Mouse (Mus musculus): ENCODE measurements around the gene Trpm2. TPM values are rescaled to one million over a fixed set of nuclear protein-coding genes. Genes with fewer than 3 reads are reported as not detected.
"Not testable (repeated sequence)": the region's sequence is repeated elsewhere in the genome, so short reads cannot be mapped to it uniquely, and the experiment has no call there.

Gene Trpm2
- polyA plus RNA-seq (2015; fragmentation: Nextera tagmentation; extraction: Ambion mirVana): 0.34 and 2.5 TPM in 2 replicates

GRCm38 (mm10) chr10:77970481-77970880 lies at the start of gene Trpm2:
Gene Trpm2, minus strand, starts transcription at chr10:77970563.
- 70% methylated on average over 6 of the region's 6 CpGs for WGBS

GRCm38 (mm10) chr10:78019984-78020383 lies 49.6 kb upstream of the Trpm2 start:
- H3K36me3 ChIP-seq; H3K27me3 ChIP-seq; H3K9me3 ChIP-seq (replicated peaks); H3K27ac ChIP-seq; H3K9ac ChIP-seq; H3K4me3 ChIP-seq; H3K4me1 ChIP-seq (replicated peaks); ATAC-seq (replicated peaks; ENCODE audit: insufficient number of reproducible peaks, insufficient read depth, low FRiP score, low read depth); H3K4me2 ChIP-seq: not testable (repeated sequence)
- 95% methylated on average over 7 of the region's 11 CpGs for WGBS

More at GRCm38 (mm10) chr10:77970481-77970880, at the start of gene Trpm2:
- no peak within 1 kb of the TSS for H3K9ac ChIP-seq
- H3K9me3 ChIP-seq (replicated peaks): no peaks in the 10 kb centered on the region
- peaks cover 41% of the 10 kb centered on the region for H3K27me3 ChIP-seq
- H3K4me3 ChIP-seq: peak within 1 kb of the TSS; percentile 33
- peak within 1 kb of the TSS; percentile 58 for H3K4me2 ChIP-seq
- H3K36me3 ChIP-seq: no peaks in the 10 kb centered on the region
- no peak for ATAC-seq (replicated peaks; ENCODE audit: insufficient number of reproducible peaks, insufficient read depth, low FRiP score, low read depth)
- peaks cover 8% of the 10 kb centered on the region for H3K4me1 ChIP-seq (replicated peaks)
- no peak within 1 kb of the TSS for H3K27ac ChIP-seq

DNA sequence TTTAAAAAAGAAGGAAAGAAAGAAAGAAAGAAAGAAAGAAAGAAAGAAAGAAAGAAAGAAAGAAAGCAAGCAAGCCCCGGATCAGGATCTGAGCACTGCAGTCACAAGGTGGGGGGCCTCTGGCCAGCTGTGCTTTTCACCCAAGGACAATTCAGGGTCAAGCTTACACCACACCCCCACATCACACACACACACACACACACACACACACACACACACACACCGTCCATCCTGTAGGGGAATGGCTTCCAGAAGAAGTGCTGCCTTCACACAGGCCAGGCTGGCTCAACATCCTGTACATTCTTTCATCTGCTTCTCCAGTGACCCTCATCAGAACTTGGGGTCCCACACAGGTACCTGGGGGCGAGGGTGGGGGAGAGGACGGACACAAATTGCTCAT lies 48.9 kb upstream of the Trpm2 start:
- H3K36me3 ChIP-seq: no peaks in the 10 kb centered on the region
- H3K9ac ChIP-seq: 0 out of 2 replicates have a peak overlapping the region, but pooled peaks have one; percentile 1
- no peak overlapping the region for H3K27ac ChIP-seq
- H3K27me3 ChIP-seq: no peaks in the 10 kb centered on the region
- 78% methylated on average over 4 of the region's 4 CpGs for WGBS
- H3K4me2 ChIP-seq: peak overlapping the region; percentile 64
- 0 out of 2 replicates have a peak, but pooled peaks have one; percentile 55 for ATAC-seq (replicated peaks; ENCODE audit: insufficient number of reproducible peaks, insufficient read depth, low FRiP score, low read depth)
- H3K4me1 ChIP-seq (replicated peaks): peaks cover 4% of the 10 kb centered on the region; the same call in 1 of the 2 replicates
- H3K9me3 ChIP-seq (replicated peaks): no peaks in the 10 kb centered on the region
- no peak overlapping the region; the same call in 1 of the 2 replicates for H3K4me3 ChIP-seq

DNA sequence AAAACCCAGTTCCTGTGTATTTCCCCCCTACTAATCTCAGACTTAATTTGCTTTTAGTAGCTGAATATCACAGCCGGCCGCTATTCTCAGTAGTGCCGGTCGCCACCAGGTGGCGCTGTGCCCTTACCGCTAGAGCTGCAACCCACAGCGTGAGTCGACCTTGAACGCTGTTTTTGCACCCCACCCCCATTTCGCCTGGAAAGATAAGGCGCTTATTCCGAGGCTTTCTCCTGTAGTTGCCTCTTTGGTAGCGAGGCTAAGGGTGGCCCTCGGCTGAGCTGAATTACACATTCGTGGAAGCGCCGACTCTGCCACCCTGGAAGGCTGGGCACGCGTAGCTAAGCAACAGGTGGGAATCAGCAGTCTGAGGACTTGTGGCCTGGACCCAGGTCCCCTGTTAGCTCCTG lies 48.4 kb upstream of the Trpm2 start:
- ATAC-seq (replicated peaks; ENCODE audit: insufficient number of reproducible peaks, insufficient read depth, low FRiP score, low read depth): peak; percentile 86
- Histone ChIP-seq H3K4me3 (peak overlapping the region; percentile 37), H3K9me3 (replicated peaks) (no peaks in the 10 kb centered on the region), H3K9ac (peak overlapping the region; percentile 49), H3K27me3 (no peaks in the 10 kb centered on the region), H3K36me3 (no peaks in the 10 kb centered on the region), H3K4me2 (peak overlapping the region; percentile 64), H3K27ac (peak overlapping the region; percentile 78), H3K4me1 (replicated peaks) (peaks cover 4% of the 10 kb centered on the region; the same call in 1 of the 2 replicates)
- WGBS: 12% methylated on average over 19 of the region's 19 CpGs

DNA sequence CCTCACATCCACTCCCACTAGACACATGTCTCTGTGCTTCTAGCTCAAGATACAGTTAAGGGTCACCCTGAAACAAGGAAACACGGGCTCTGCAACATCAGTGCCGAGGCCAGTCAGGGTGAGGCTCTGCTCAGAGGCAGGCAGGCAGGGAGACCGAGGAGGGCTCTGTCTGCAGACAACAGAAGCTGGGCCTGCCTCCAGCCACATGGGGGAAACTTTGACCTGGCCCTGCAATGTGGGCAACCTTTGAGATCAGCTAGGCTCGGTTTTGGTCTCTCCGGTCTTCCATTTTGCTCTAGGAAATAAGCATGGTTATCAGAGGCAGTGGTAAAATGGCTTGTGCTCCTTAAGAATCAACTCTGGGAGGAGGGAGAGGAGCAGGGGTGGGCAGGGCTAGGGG lies 46.0 kb upstream of the Trpm2 start:
- WGBS: 45% methylated on average over 5 of the region's 5 CpGs
- no peak overlapping the region for H3K4me2 ChIP-seq
- H3K4me1 ChIP-seq (replicated peaks): peaks cover 4% of the 10 kb centered on the region; the same call in 1 of the 2 replicates
- H3K9me3 ChIP-seq (replicated peaks): no peaks in the 10 kb centered on the region
- H3K27me3 ChIP-seq: no peaks in the 10 kb centered on the region
- no peak for ATAC-seq (replicated peaks; ENCODE audit: insufficient number of reproducible peaks, insufficient read depth, low FRiP score, low read depth)
- no peak overlapping the region for H3K9ac ChIP-seq
- no peaks in the 10 kb centered on the region for H3K36me3 ChIP-seq
- H3K27ac ChIP-seq: peak overlapping the region; percentile 20; the same call in 1 of the 2 replicates
- H3K4me3 ChIP-seq: no peak overlapping the region

DNA sequence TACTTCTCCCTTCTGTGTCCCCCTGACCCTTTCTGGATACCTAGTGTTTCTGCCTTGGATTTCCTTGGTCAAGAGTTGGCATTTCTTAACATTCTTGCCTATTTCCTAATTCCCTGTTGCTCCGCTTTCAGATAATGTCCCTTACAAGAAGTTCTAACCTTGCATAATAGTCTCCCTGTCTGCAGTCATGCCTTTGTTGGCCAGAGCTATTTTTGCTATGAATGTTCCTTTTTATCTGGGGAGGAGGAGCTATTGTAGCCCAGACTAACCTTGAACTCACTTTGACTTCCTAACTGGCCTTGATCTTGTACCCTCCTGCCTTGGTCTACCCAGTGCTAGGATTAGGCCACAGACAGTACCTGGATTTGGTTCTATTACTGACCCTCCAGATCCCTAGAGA lies 45.1 kb upstream of the Trpm2 start:
- Histone ChIP-seq H3K9me3 (replicated peaks) (no peaks in the 10 kb centered on the region), H3K4me3 (no peak overlapping the region), H3K36me3 (no peaks in the 10 kb centered on the region), H3K4me1 (replicated peaks) (peaks cover 7% of the 10 kb centered on the region), H3K9ac (no peak overlapping the region), H3K27ac (peak overlapping the region; percentile 73), H3K27me3 (no peaks in the 10 kb centered on the region), H3K4me2 (no peak overlapping the region)
- 70% methylated on average over 1 of the region's 1 CpGs for WGBS
- peak; percentile 44; the same call in 1 of the 2 replicates for ATAC-seq (replicated peaks; ENCODE audit: insufficient number of reproducible peaks, insufficient read depth, low FRiP score, low read depth)

DNA sequence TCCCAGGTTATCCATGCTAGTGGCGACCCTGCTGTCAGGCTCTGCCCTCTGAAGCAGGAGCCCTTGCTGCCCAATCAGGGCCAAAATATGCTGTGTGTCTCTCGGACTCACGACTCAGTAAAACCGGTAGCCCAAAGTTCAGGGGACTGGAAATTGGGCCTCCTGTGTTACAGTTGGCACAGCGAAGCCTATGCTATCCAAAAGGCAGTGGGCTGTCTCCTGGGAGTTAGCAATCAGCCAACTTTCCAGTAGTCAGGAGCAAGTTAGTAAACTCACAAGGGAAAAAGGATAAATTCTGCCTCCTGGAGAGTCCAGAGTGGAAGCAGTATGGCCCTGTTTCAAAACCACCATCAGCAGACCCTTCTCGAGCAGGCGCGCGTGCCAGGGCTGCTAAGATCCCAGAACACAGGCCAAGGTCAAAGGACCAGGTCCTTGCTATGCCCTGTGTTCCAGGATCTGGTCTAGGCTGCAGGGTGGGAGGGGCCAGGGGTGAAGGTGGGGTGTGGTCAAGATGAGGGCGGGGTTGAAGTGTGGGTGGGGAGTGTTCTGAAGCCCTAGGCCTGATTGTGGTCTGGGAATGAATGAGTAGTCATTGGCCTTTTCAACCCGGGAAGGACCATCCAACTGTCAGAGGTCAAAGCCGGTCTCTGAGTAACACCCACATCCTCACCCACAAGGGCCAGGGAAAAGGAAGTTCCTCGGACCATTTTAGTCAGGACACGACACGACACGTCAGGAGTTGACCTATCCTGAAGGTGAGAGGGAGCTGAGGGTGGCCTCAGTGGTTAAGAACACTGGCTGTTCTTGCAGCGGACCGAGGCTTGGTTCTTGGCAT lies 42.5 kb upstream of the Trpm2 start:
- Histone ChIP-seq H3K9ac (no peak overlapping the region), H3K27ac (no peak overlapping the region), H3K36me3 (no peaks in the 10 kb centered on the region), H3K9me3 (replicated peaks) (no peaks in the 10 kb centered on the region), H3K4me1 (replicated peaks) (peaks cover 19% of the 10 kb centered on the region), H3K4me3 (no peak overlapping the region), H3K4me2 (no peak overlapping the region), H3K27me3 (no peaks in the 10 kb centered on the region)
- ATAC-seq (replicated peaks; ENCODE audit: insufficient number of reproducible peaks, insufficient read depth, low FRiP score, low read depth): no peak
- WGBS: 91% methylated on average over 18 of the region's 18 CpGs

GRCm38 (mm10) chr10:78011116-78011515 lies 40.8 kb upstream of the Trpm2 start:
- not testable (repeated sequence) for H3K27me3 ChIP-seq; H3K36me3 ChIP-seq; H3K4me3 ChIP-seq; H3K9ac ChIP-seq; H3K9me3 ChIP-seq (replicated peaks); H3K27ac ChIP-seq; H3K4me2 ChIP-seq; ATAC-seq (replicated peaks; ENCODE audit: insufficient number of reproducible peaks, insufficient read depth, low FRiP score, low read depth)
- H3K4me1 ChIP-seq (replicated peaks): peaks cover 36% of the 10 kb centered on the region
- WGBS: 99% methylated on average over 5 of the region's 5 CpGs

DNA sequence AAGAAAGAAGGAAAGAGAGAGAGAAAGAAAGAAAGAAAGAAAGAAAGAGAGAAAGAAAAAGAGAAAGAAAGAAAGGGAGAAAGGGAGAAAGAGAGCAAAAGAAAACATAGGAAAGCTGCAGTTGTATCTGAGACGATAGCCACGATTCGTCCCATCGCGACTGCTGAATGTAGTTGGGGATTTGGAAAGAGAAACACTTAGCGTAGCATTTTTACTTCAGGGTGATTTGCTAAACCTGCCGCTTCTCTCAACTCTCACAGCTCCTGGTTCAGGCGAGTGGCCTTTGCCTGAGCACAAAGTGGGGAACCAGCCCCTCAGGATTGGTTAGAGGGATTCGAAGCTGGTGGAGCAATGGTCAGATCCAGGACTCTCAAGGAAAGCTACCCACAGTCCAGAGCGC lies 40.0 kb upstream of the Trpm2 start:
- Histone ChIP-seq H3K9ac (peak overlapping the region; percentile 38), H3K4me3 (peak overlapping the region; percentile 69), H3K9me3 (replicated peaks) (no peaks in the 10 kb centered on the region), H3K4me1 (replicated peaks) (peaks cover 43% of the 10 kb centered on the region), H3K27ac (0 out of 2 replicates have a peak overlapping the region, but pooled peaks have one; percentile 33), H3K4me2 (peak overlapping the region; percentile 91), H3K27me3 (no peaks in the 10 kb centered on the region), H3K36me3 (no peaks in the 10 kb centered on the region)
- 11% methylated on average over 10 of the region's 10 CpGs for WGBS
- ATAC-seq (replicated peaks; ENCODE audit: insufficient number of reproducible peaks, insufficient read depth, low FRiP score, low read depth): no peak

DNA sequence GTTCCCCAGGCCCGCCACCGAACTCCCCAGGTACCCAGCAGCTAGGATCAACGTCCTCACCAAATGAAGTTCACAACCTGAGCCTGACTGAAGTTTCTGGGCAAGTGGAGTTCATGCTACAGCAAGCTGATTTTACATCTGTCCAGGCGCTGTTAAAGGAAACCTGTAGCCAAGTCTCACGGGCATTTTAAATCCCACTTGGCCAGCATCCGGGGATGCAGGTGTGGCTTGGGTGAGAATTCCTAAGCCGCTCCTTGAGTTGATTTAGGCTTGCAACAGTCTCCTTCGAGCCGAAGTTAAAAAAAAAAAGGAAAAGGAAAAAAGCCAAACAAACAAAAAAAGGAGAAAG lies 39.6 kb upstream of the Trpm2 start, which contains the start of gene Pfkl:
Gene Pfkl (minus strand): TSS at position 139 of the 349 bp plus-strand sequence.
- Histone ChIP-seq H3K9me3 (replicated peaks) (no peaks in the 10 kb centered on the region), H3K27me3 (no peaks in the 10 kb centered on the region), H3K27ac (peak within 1 kb of the TSS; percentile 98), H3K36me3 (no peaks in the 10 kb centered on the region), H3K4me1 (replicated peaks) (peaks cover 42% of the 10 kb centered on the region), H3K9ac (peak within 1 kb of the TSS; percentile 73), H3K4me2 (peak within 1 kb of the TSS; percentile 91), H3K4me3 (peak within 1 kb of the TSS; percentile 69)
- 1% methylated on average over 9 of the region's 9 CpGs for WGBS
- no peak for ATAC-seq (replicated peaks; ENCODE audit: insufficient number of reproducible peaks, insufficient read depth, low FRiP score, low read depth)

DNA sequence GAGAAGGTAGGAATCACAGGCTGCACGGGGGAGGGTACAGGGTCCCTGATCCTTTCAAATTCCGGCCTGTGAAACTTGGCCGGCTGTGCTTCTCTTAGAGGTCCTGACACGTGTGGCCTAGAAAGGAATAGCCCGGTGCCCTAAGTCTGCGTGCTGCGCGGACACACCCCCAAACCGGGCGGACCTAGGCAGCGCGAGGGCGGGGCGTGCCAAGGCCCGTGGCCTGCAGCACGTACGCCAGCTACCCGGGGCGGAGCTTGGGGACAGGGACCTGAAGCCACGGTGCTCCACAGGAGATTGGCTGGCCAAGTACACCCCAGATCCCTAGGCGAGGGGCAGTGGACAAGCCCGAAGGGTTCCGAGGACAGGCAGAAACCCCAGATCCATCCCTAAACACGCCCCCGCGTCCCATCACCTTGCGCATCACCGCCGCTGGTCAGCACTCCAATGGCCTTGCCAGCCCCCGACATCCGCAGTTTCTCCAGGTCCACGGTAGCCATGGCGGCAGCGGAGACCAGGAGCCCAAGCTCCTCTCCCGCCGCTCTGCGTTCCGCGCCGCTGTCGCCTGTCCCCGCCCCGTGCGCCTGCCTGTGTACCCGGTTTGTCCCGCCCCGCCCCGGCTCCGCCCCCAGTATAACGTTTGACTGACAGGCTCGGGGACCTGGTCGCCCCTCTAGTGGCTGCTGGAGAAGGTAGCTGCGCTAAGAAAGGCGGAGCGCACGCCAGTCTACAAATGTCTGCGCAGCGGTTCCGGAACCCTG lies 39.0 kb upstream of the Trpm2 start:
- no peaks in the 10 kb centered on the region for H3K9me3 ChIP-seq (replicated peaks)
- peak; percentile 95 for ATAC-seq (replicated peaks; ENCODE audit: insufficient number of reproducible peaks, insufficient read depth, low FRiP score, low read depth)
- WGBS: under 1% methylated on average over 59 of the region's 59 CpGs
- peaks cover 1% of the 10 kb centered on the region; the same call in 1 of the 2 replicates for H3K36me3 ChIP-seq
- H3K27ac ChIP-seq: peak overlapping the region; percentile 98
- H3K27me3 ChIP-seq: no peaks in the 10 kb centered on the region
- H3K9ac ChIP-seq: peak overlapping the region; percentile 73
- peak overlapping the region; percentile 69 for H3K4me3 ChIP-seq
- H3K4me2 ChIP-seq: peak overlapping the region; percentile 91
- peaks cover 44% of the 10 kb centered on the region for H3K4me1 ChIP-seq (replicated peaks)
